Mouse (Mus musculus): ENCODE measurements around the gene Csnk2a1. TPM values are rescaled to one million over a fixed set of nuclear protein-coding genes. Genes with fewer than 3 reads are reported as not detected.

Csnk2a1 gene
- polyA plus RNA-seq, 1 experiment: 134 TPM

DNA sequence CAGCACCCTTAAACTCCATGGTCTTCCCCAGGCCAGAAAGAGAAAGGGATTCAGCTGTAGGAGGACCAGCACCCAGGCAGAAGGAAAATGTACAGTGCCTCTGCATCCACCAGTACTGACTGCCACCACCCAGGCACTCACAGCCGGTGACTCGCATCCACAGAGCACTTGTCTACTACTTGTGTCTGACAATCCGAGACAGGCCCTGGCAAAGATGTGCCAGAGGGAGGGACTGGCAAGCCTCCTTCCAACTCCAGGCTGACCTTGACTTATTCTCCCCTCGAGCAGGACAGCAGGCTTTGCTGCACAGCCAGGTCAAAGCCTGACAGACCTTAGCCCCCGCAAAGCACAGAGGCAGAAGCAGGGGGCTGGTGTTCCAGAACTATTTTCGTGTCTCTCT is 90.4 kb downstream of the Csnk2a1 start:
- H3K27ac ChIP-seq (ENCODE audit: insufficient read depth, low read length): 0 out of 2 replicates have a peak overlapping the region, but pooled peaks have one; percentile 30
- no peak overlapping the region for H3K4me3 ChIP-seq (ENCODE audit: insufficient read depth, low read length)
- H3K4me1 ChIP-seq (ENCODE audit: control insufficient read depth, insufficient read depth, low read length): no peaks in the 10 kb centered on the region
- TF ChIP-seq POLR2A (IDR thresholded peaks at IDR 0.05; ENCODE audit: low read depth, low read length): no peak
- TF ChIP-seq CTCF (IDR thresholded peaks at IDR 0.05; ENCODE audit: borderline replicate concordance, insufficient read depth, low read length): no peak

DNA sequence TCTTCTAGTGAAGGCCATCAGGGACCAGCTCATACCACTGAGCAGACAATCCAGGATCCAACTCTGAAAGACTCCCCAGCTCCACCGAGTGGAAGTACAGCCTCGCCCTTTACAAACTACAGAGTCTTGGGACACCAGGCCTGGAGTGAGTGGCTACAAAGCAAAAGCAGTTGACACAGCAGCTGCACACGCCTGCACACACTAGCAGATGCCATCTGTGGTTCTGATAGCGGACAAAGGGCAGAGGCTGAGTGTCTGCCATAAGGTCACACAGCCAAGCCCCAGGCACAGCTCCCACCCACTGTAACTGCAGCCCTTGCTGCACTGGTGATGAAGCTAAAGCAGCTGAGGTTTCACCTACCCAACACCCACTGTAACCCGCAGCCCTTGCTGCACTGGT is 94.9 kb downstream of the Csnk2a1 start:
- Histone ChIP-seq H3K4me1 (ENCODE audit: control insufficient read depth, insufficient read depth, low read length) (no peaks in the 10 kb centered on the region), H3K27ac (ENCODE audit: insufficient read depth, low read length) (no peak overlapping the region), H3K4me3 (ENCODE audit: insufficient read depth, low read length) (no peak overlapping the region)
- TF ChIP-seq CTCF (IDR thresholded peaks at IDR 0.05; ENCODE audit: borderline replicate concordance, insufficient read depth, low read length): no peak
- no peak for TF ChIP-seq POLR2A (IDR thresholded peaks at IDR 0.05; ENCODE audit: low read depth, low read length)

DNA sequence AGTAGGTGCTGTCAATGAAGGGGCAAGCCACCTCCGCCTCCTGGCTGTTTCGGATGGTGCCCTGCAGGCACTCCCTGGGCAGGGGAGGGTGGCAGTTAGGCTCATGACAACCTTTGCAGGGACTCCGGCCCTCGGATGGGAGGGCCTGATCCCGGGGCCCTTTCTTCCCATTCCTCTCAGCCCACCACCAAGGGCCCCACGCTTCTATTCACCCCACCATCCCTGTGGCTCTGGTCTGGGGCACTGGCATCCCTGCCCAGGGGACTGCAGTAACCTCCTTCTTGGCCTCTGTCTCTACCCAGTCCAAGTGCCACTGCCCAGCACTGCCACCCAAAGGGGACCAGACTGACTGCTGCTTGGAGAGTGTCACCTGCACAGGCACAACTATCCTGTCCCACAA is 95.6 kb downstream of the Csnk2a1 start:
- TF ChIP-seq CTCF (IDR thresholded peaks at IDR 0.05; ENCODE audit: borderline replicate concordance, insufficient read depth, low read length) (no peak), POLR2A (IDR thresholded peaks at IDR 0.05; ENCODE audit: low read depth, low read length) (no peak)
- H3K4me1 ChIP-seq (ENCODE audit: control insufficient read depth, insufficient read depth, low read length): no peaks in the 10 kb centered on the region
- no peak overlapping the region for H3K4me3 ChIP-seq (ENCODE audit: insufficient read depth, low read length)
- no peak overlapping the region for H3K27ac ChIP-seq (ENCODE audit: insufficient read depth, low read length)

- no peaks in the 10 kb centered on the region for H3K4me1 ChIP-seq (ENCODE audit: control insufficient read depth, insufficient read depth, low read length)
- H3K4me3 ChIP-seq (ENCODE audit: insufficient read depth, low read length): no peak overlapping the region
- TF ChIP-seq CTCF (IDR thresholded peaks at IDR 0.05; ENCODE audit: borderline replicate concordance, insufficient read depth, low read length) (no peak), POLR2A (IDR thresholded peaks at IDR 0.05; ENCODE audit: low read depth, low read length) (no peak)
- H3K27ac ChIP-seq (ENCODE audit: insufficient read depth, low read length): no peak overlapping the region
Measured at GRCm38 (mm10) chr2:152323971-152324370, 97.3 kb downstream of the Csnk2a1 start.

DNA sequence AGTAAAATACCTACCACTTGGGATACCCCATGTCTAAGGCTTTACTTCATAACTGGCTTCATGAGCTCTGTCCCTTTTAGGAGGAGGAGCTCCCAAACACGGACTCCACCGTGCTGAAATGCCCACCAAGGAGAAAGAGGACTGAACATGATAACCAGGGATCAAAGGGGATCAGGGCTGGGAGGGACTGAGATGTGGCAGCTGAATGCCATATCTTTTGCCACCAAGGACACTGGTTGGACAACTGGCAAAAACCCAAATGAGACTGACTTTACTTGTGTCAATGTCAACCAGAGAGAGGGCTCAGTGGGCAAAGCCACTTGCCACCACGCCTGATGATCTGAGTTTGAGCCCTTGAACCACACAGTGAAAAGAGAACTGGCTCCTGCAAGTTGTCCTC is 98.2 kb downstream of the Csnk2a1 start:
- Histone ChIP-seq H3K4me1 (ENCODE audit: control insufficient read depth, insufficient read depth, low read length) (no peaks in the 10 kb centered on the region), H3K4me3 (ENCODE audit: insufficient read depth, low read length) (no peak overlapping the region), H3K27ac (ENCODE audit: insufficient read depth, low read length) (no peak overlapping the region)
- TF ChIP-seq POLR2A (IDR thresholded peaks at IDR 0.05; ENCODE audit: low read depth, low read length) (no peak), CTCF (IDR thresholded peaks at IDR 0.05; ENCODE audit: borderline replicate concordance, insufficient read depth, low read length) (no peak)

- Histone ChIP-seq H3K4me3 (ENCODE audit: insufficient read depth, low read length) (no peak overlapping the region), H3K27ac (ENCODE audit: insufficient read depth, low read length) (no peak overlapping the region), H3K4me1 (ENCODE audit: control insufficient read depth, insufficient read depth, low read length) (no peaks in the 10 kb centered on the region)
- TF ChIP-seq POLR2A (IDR thresholded peaks at IDR 0.05; ENCODE audit: low read depth, low read length) (no peak), CTCF (IDR thresholded peaks at IDR 0.05; ENCODE audit: borderline replicate concordance, insufficient read depth, low read length) (no peak)
Measured at GRCm38 (mm10) chr2:152326157-152326556, 99.5 kb downstream of the Csnk2a1 start.

- TF ChIP-seq CTCF (IDR thresholded peaks at IDR 0.05; ENCODE audit: borderline replicate concordance, insufficient read depth, low read length) (no peak), POLR2A (IDR thresholded peaks at IDR 0.05; ENCODE audit: low read depth, low read length) (no peak)
- Histone ChIP-seq H3K4me3 (ENCODE audit: insufficient read depth, low read length) (no peak overlapping the region), H3K27ac (ENCODE audit: insufficient read depth, low read length) (no peak overlapping the region), H3K4me1 (ENCODE audit: control insufficient read depth, insufficient read depth, low read length) (no peaks in the 10 kb centered on the region)
Measured at GRCm38 (mm10) chr2:152326654-152327053, 100.0 kb downstream of the Csnk2a1 start.

GRCm38 (mm10) chr2:152327980-152328379 is 101.3 kb downstream of the Csnk2a1 start:
- H3K4me3 ChIP-seq (ENCODE audit: insufficient read depth, low read length): no peak overlapping the region
- no peak overlapping the region for H3K27ac ChIP-seq (ENCODE audit: insufficient read depth, low read length)
- H3K4me1 ChIP-seq (ENCODE audit: control insufficient read depth, insufficient read depth, low read length): no peaks in the 10 kb centered on the region
- no peak for TF ChIP-seq POLR2A (IDR thresholded peaks at IDR 0.05; ENCODE audit: low read depth, low read length)
- TF ChIP-seq CTCF (IDR thresholded peaks at IDR 0.05; ENCODE audit: borderline replicate concordance, insufficient read depth, low read length): no peak

GRCm38 (mm10) chr2:152330858-152331423 is 104.3 kb downstream of the Csnk2a1 start:
- Histone ChIP-seq H3K4me3 (ENCODE audit: insufficient read depth, low read length) (peak overlapping the region; percentile 92), H3K27ac (ENCODE audit: insufficient read depth, low read length) (no peak overlapping the region), H3K4me1 (ENCODE audit: control insufficient read depth, insufficient read depth, low read length) (peaks cover 1% of the 10 kb centered on the region; the same call in 1 of the 2 replicates)
- TF ChIP-seq POLR2A (IDR thresholded peaks at IDR 0.05; ENCODE audit: low read depth, low read length) (no peak), CTCF (IDR thresholded peaks at IDR 0.05; ENCODE audit: borderline replicate concordance, insufficient read depth, low read length) (no peak)

Other genes with a start within 250 kb of the Csnk2a1 start
- gene Fam110a, start 246.6 kb upstream of the Csnk2a1 start, polyA plus RNA-seq (2011; ENCODE audit: insufficient read length, low read depth, missing spikeins): 9.7 and 13.4 TPM in 2 replicates
- gene Slc52a3, start 230.3 kb upstream of the Csnk2a1 start, polyA plus RNA-seq (2011; ENCODE audit: insufficient read length, low read depth, missing spikeins): 0.55 and 0.60 TPM in 2 replicates
- not detected in 2 replicates for gene Scrt2, start 145.3 kb upstream of the Csnk2a1 start, polyA plus RNA-seq (2011; ENCODE audit: insufficient read length, low read depth, missing spikeins)
- 39.1 and 47.8 TPM in 2 replicates for gene Srxn1, start 121.3 kb upstream of the Csnk2a1 start, polyA plus RNA-seq (2011; ENCODE audit: insufficient read length, low read depth, missing spikeins)
- not detected in 2 replicates for gene Tcf15, start 83.3 kb upstream of the Csnk2a1 start, polyA plus RNA-seq (2011; ENCODE audit: insufficient read length, low read depth, missing spikeins)
- gene Tbc1d20, start 67.0 kb downstream of the Csnk2a1 start, polyA plus RNA-seq (2011; ENCODE audit: insufficient read length, low read depth, missing spikeins): 61.7 and 74.1 TPM in 2 replicates
- 59.0 and 79.2 TPM in 2 replicates for gene Rbck1, start 105.8 kb downstream of the Csnk2a1 start, polyA plus RNA-seq (2011; ENCODE audit: insufficient read length, low read depth, missing spikeins)
- gene Trib3, start 117.2 kb downstream of the Csnk2a1 start, polyA plus RNA-seq (2011; ENCODE audit: insufficient read length, low read depth, missing spikeins): 49.1 and 85.1 TPM in 2 replicates
- not detected in 2 replicates for gene Nrsn2, start 149.8 kb downstream of the Csnk2a1 start, polyA plus RNA-seq (2011; ENCODE audit: insufficient read length, low read depth, missing spikeins)
- gene Sox12, start 171.2 kb downstream of the Csnk2a1 start, polyA plus RNA-seq (2011; ENCODE audit: insufficient read length, low read depth, missing spikeins): 15.0 and 20.3 TPM in 2 replicates
- 9.7 and 17.6 TPM in 2 replicates for gene Zcchc3, start 188.2 kb downstream of the Csnk2a1 start, polyA plus RNA-seq (2011; ENCODE audit: insufficient read length, low read depth, missing spikeins)
- 0.30 TPM in 1 of 2 replicates, not detected in the other for gene 6820408C15Rik, start 188.7 kb downstream of the Csnk2a1 start, polyA plus RNA-seq (2011; ENCODE audit: insufficient read length, low read depth, missing spikeins)
- not detected in 2 replicates for gene Defb23, start 237.8 kb downstream of the Csnk2a1 start, polyA plus RNA-seq (2011; ENCODE audit: insufficient read length, low read depth, missing spikeins)

Data from embryonic fibroblast, embryonic 13.5 days (primary cell).